Mouse (Mus musculus) cerebellum, postnatal 14 days (tissue): ENCODE data around the gene Snx29.

Experiments used
- DNase-seq, 2 experiments: peaks; one replicate each; pipeline ENCODE4 v3.0.0; 2021; ENCODE audit warnings: mixed read lengths in 2 of 2

Snx29 gene

DNA sequence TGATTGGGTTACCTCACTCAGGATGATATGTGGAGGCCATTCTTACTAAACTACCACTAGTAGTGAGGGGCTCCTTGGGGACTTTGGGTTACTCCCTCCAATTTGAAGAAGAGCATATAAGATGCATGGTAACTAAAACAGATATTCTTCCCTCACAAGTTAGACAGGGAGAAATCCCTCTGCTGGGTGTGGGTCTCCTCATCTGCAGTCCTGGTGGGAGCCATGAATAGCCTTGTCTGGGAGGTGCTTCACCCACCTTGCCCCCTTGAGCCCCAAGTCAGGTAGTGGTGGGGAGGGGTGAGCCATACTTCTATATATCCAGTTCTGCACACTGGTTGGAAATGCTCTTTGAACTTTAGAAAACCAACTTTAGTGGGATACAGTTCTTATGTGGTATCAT lies 218.3 kb downstream of the Snx29 start:
- no peak for DNase-seq

DNA sequence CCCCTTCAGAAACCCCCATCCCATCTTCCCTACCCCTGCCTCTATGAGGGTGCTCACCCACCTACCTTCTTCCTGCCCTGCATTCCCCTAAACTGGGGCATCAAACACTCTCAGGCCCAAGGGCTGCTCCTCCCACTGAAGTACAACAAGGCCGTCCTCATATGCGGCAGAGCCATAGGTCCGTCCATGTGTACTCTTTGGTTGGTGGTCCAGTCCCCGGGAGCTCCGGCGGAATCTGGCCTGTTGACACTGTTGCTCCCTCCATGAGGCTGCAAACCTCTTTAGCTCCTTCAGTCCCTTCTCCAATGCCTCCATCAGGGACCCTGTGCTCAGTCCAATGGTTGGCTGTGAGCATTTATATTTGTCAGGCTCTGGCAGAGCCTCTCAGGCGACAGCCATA lies 219.1 kb downstream of the Snx29 start:
- DNase-seq, result no peak

DNA sequence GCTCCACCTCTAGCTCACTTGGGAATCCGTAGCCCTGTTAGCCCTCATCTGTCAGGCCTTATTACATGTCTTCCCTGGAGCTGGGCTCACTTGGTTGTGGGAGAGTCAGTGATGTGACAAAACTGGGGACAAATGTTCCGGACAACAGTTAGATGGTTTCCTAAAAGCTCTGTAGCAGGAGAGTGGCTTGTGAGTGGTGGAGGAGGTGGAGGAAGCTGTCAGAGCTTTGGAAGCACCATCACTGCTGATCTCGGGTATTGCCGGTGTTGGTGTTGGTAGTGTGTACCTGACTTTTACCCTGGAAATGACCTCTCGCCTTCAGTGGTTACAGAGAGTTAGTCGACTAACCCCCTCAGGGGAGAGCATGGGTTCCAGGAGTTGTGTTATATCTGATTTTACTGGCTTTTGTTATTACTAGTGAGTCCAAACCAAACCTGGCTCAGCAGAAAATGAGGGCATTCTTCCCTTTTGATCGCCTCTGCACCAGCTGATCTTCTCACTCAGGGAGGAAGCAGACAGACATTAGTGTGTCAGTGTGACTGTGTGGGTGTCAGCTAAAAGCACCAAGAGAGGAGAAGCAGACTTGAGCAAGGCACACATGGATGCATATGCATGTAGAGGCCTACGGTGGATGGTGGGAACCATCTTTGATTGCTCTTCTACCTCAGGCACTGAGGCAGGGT lies 227.5 kb downstream of the Snx29 start:
- no peak for DNase-seq

GRCm38 (mm10) chr16:11561714-11562113 lies 239.0 kb downstream of the Snx29 start:
- no peak for DNase-seq

- peak; percentile 24 to 29 for DNase-seq
Observed at GRCm38 (mm10) chr16:11563846-11564245, 241.1 kb downstream of the Snx29 start.

- no peak for DNase-seq
Observed at GRCm38 (mm10) chr16:11565126-11565525, 242.4 kb downstream of the Snx29 start.

DNA sequence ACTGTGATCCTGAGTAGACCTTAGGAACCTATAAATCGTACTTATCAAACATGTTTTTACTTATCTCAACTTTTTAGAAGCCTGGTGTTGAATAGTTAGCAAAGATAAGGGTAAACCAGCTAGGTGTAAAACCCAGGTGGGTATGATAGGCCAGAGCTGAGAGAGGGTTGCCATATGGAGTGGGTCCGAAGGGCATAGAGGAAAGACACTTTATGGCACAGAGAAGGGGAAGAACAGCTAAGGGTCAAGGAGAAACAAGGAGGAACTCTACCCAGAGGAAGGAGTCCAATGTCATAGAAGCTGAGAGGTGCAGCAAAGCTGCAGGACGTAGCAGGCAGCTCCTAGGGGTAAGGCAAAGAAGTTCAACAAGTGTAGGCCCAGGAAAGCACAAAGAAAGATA lies 244.9 kb downstream of the Snx29 start:
- no peak for DNase-seq

GRCm38 (mm10) chr16:11568095-11568494 lies 245.4 kb downstream of the Snx29 start:
- DNase-seq, result no peak

DNA sequence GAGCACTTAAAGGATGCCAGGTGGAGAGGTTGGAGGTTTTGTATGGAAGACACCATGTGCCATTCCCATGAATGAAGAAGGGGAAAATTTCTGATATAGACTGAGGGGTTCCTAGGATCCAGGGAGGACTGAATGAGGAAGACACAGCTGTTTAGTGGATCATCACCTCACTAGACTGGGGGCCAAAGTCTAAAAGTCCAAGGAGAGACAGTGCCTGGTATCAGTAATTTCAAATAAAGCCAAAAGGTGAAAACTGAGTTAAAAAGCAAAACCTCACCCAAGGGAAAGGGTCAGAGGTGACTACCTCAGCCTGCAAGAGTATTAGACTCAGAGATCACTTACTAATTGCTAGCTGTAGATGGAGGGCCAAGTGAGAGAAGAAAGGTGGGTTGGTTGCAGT lies 245.9 kb downstream of the Snx29 start:
- DNase-seq, result no peak

DNA sequence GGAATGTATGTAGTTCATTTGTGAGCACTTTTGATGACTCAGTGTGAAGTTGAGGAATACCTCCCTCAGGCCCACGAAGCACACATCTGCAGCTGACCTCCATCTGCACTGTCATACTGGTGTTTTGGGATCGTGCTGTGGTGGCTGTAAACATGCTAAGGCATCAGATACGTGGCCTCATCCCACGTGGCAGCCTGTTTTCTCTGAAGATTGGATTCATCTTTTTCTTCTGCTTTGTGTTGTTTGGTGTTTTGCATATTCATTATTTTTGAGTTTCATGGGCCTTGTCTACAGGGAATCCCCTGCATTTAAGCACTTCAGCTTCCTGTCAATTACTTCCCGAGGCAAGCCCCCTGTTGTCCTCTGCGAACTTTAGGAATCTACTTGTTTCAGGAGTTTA lies 246.4 kb downstream of the Snx29 start:
- no peak for DNase-seq

DNA sequence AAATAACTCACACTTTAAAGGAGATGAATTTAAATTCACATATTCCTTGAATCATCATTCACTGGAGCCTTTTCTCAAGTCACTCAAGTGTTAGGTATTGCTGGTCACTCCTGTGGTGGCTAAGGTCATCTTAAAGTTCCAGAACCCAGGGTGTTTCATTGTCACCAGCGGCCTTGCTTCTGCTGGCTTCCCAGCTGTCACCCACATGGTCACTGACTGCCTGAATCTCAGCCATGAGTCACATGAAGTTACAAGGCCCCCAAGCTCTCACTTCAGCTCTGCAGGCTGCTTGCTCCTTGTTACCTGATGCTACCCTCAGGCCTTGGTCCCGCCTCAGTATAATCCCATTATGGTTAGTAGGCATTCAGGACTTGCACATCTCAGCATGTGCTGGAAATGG lies 247.4 kb downstream of the Snx29 start:
- DNase-seq, result no peak

DNA sequence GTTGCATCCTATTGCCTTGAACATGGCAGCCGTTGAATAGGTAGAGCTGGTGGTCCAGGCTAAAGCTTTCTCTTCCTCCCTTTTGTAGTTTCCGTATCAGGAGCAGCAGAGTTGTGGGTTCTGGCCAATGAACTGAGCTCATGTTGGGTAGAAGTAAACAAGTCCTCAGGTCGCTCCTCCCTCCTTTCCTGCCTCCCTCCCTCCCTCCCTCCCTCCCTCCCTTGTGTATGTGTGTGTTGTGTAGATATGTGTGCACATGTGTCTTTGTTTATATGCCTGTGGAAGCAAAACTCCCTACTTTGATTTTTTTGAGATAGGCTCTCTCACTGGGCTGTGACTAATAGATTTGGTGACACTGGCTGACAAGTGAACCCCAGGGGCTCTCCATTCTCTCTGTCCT lies 251.8 kb downstream of the Snx29 start:
- DNase-seq, result no peak

GRCm38 (mm10) chr16:11575733-11576132 lies 253.0 kb downstream of the Snx29 start:
- DNase-seq, result peak; percentile 16 to 31

DNA sequence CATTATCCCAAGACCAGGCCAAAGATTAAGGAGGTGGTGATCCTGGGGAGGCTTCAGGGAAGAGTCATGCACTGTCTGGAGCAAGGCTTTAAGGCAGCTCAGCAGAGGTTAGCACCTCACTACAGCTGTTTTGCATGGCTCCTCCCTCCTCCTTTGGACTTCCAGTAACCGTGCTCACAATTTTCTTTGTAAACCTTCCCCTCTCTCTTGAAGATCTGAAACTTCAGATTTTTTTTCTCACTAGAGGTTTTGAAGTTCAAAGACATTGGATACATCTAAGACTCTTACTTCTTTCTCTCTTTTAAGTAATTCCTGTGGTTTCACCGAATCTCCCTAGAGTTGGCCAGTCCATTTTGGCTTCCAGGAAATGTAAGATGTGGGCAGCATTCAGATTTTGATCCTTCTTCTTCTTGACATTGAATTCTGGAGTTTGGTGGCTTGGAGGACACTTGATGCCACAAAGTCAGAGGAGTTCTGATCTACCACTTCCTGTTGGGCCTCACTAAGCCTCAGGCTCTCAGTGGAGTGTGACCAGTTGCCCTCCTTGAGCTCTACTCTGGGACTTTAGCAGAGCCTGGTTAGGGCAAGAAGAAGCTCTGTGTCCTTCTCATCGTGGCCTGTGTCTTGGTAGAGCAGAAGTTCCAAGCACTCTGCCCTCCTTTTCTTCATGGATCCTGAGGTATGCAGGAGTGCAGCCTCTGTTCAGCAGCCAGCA lies 255.0 kb downstream of the Snx29 start:
- DNase-seq, result no peak

GRCm38 (mm10) chr16:11579676-11580098 lies 257.0 kb downstream of the Snx29 start:
- peak; percentile 65 to 71 for DNase-seq

GRCm38 (mm10) chr16:11583941-11584639 lies 261.4 kb downstream of the Snx29 start:
- no peak for DNase-seq

DNA sequence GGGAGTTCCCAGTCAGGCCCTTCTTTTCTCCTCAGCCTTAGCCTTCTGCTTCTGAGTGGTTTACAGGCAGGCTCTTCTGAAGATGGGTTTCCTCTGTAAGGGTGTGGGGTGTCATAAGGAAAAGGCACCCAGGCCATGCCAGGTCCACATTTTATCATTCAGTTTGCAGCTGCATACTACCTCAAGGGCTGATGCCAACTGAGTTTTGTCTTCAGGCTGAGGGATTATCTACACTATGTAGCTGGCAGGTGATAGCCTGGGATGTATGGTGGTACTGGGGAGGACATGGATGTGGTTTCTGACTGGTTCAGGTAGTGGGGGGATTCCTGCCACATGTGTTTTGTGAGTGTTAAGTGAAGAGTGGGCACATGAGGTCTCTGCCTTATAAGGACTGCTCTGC lies 266.0 kb downstream of the Snx29 start:
- DNase-seq, result no peak

DNA sequence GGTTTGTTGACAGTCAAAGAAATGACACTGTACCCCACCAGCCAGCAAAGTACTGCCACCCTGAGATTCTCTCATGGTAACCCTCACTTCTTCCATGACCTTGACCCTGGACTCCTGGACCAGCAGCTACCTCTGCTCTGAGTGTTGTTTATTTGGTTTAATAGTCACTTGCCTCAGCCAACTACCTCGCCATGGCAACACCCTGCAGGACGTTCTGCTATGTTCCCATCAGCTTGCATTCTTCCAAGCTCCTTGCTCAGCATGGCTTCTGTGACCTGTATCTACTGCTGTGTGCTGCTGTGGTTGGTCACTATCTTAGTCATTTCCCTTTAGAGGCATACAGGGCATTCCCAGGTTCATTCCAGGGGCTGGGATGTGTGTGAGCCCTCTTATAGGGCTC lies 266.6 kb downstream of the Snx29 start:
- no peak for DNase-seq

DNA sequence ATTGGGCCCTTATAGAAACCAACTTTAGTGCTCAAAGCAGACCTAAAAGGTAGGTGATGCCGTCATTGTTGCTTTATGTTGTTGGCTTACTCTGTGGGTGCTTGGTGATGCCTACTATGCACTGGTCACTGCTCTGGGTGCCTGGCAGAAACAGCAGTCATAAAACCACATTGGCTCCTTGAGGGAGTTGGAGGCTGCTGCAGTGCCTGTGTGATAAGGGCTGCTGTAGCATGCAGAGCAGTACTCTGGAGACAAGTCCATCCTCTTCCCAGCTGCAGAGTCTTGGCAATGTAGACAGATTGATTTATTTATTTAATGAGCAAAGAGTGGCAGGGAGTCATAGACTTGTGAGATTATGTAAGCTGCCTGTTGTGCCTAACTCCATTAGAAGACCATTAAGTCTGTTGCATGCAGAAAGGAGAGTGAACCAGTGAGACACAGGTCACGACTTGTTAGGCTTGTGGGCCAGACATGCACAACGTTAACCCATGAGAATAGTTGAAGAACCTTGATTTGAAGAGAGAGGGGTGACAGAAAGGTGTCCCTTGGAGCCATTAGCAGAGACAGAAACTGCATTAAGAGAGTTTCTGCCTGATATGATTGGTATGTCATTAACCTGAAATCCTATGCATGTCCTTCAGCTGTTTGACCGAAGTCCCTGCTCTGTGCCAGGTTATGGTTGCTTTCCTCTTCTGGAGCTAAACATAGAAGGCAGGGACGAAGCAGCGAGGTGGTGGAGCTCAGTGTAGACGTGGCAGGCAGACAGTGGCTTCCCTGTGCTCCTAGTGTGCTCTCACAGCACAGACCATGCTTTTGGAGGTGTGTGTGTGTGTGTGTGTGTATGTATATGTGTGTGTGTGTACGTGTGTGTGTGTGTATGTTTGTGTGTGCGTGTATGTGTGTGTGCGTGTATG lies 267.3 kb downstream of the Snx29 start:
- DNase-seq, result no peak

- DNase-seq, result no peak
Observed at GRCm38 (mm10) chr16:11596599-11596998, 273.9 kb downstream of the Snx29 start.

DNA sequence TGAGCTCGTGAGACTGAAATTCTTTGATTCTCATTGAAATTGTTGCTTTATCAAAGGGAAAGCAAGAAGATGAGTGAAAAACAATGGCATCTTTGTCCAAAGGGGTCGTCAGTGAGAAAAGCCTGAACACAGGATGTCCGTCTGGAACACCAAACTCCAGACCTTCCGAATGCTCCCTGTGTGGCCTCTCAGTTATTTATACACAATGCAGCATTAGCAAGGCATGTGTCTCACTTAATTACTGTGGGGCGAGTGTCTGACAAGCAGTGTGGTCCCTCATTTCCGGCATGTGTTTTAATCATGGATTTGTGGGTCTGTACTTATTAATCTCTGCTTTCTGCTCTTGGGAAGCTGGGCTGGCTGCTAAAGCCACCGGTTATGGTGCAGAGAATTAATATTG lies 275.1 kb downstream of the Snx29 start:
- no peak for DNase-seq

- no peak for DNase-seq
Observed at GRCm38 (mm10) chr16:11599523-11599922, 276.8 kb downstream of the Snx29 start.
